ENCODE assay signal across 8 mouse cellular contexts in genomic region chr13:100014906-100015895, GRCm38 (mm10). TPM values are rescaled to one million over a fixed set of nuclear protein-coding genes. Genes with fewer than 3 reads are reported as not detected.
DNase-seq lines count a peak whose midpoint lies in the region; ATAC-seq and TF ChIP-seq lines count a peak whose summit lies in the region.

Mccc2 (minus strand) TSS chr13:100015639.

- peaks cover 7% of the 10 kb centered on the region; the same call in 1 of the 2 replicates for H3K4me1 ChIP-seq in bone marrow macrophage, adult 2 months (ENCODE audit: control insufficient read depth, insufficient read depth, low read length)
- H3K4me1 ChIP-seq in embryonic fibroblast, embryonic 13.5 days (ENCODE audit: control insufficient read depth, insufficient read depth, low read length): no peaks in the 10 kb centered on the region; the same call in 1 of the 2 replicates
- H3K4me1 ChIP-seq in kidney, embryonic 14.5 days (ENCODE audit: control insufficient read depth, insufficient read depth, low read length): peaks cover 6% of the 10 kb centered on the region; the same call in 1 of the 2 replicates
- peaks cover 16% of the 10 kb centered on the region for H3K4me1 ChIP-seq in limb, embryonic 15.5 days

- peaks cover 5% of the 10 kb centered on the region for H3K36me3 ChIP-seq in kidney, embryonic 14.5 days (ENCODE audit: control insufficient read depth, insufficient read depth, low read length)
- H3K36me3 ChIP-seq in limb, embryonic 15.5 days: peaks cover 5% of the 10 kb centered on the region

- no peaks in the 10 kb centered on the region for H3K27me3 ChIP-seq in kidney, embryonic 14.5 days (ENCODE audit: control insufficient read depth, insufficient read depth, low read length)
- H3K27me3 ChIP-seq in limb, embryonic 15.5 days: no peaks in the 10 kb centered on the region

- peak within 1 kb of the TSS; percentile 93 for H3K4me3 ChIP-seq in bone marrow macrophage, adult 2 months (ENCODE audit: insufficient read depth, low read length)
- H3K4me3 ChIP-seq in embryonic fibroblast, embryonic 13.5 days (ENCODE audit: insufficient read depth, low read length): peak within 1 kb of the TSS; percentile 67
- H3K4me3 ChIP-seq in kidney, embryonic 14.5 days (ENCODE audit: low read length): peak within 1 kb of the TSS; percentile 45
- peak within 1 kb of the TSS; percentile 83 for H3K4me3 ChIP-seq in limb, embryonic 15.5 days

- ATAC-seq in kidney, embryonic 14.5 days (ENCODE audit: low FRiP score, low TSS enrichment): peak; percentile 100
- ATAC-seq in limb, embryonic 15.5 days (ENCODE audit: insufficient number of reproducible peaks, low FRiP score, low TSS enrichment, low read depth): peak; percentile 100

- peak; percentile 95 for DNase-seq in A20 (ENCODE audit: low read depth, low spot score)
- DNase-seq in heart, adult 9 months (ENCODE audit: low spot score in 2 of 2): peak; percentile 86 to 87
- DNase-seq in monocyte, adult 2 months (ENCODE audit: low read depth in 1 of 2, low spot score in 2 of 2): peak; percentile 20 to 42
- DNase-seq in spleen, postnatal 36 days (ENCODE audit: low spot score in 2 of 2): peak; percentile 77 to 78

- no peak within 1 kb of the TSS for H3K27ac ChIP-seq in bone marrow macrophage, adult 2 months (ENCODE audit: insufficient read depth, low read depth, low read length)
- H3K27ac ChIP-seq in embryonic fibroblast, embryonic 13.5 days (ENCODE audit: insufficient read depth, low read length): peak within 1 kb of the TSS; percentile 2; the same call in 1 of the 2 replicates
- H3K27ac ChIP-seq in kidney, embryonic 14.5 days (ENCODE audit: low read depth, low read length): 0 out of 2 replicates have a peak within 1 kb of the TSS, but pooled peaks have one; percentile 8
- peak within 1 kb of the TSS; percentile 74 for H3K27ac ChIP-seq in limb, embryonic 15.5 days

- TF ChIP-seq POLR2A in bone marrow macrophage, adult 2 months (IDR thresholded peaks at IDR 0.05; ENCODE audit: borderline replicate concordance, low read depth, low read length): no peak
- TF ChIP-seq POLR2A in embryonic fibroblast, embryonic 13.5 days (IDR thresholded peaks at IDR 0.05; ENCODE audit: low read depth, low read length): peak; percentile 88

- H3K9ac ChIP-seq in kidney, embryonic 14.5 days (ENCODE audit: low read depth, low read length): peak within 1 kb of the TSS; percentile 54
- peak within 1 kb of the TSS; percentile 76 for H3K9ac ChIP-seq in limb, embryonic 15.5 days

- 4% methylated on average over 47 of the region's 47 CpGs for WGBS in kidney, embryonic 14.5 days
- WGBS in limb, embryonic 15.5 days: 4% methylated on average over 42 of the region's 47 CpGs

- no peak for TF ChIP-seq CTCF in bone marrow macrophage, adult 2 months (IDR thresholded peaks at IDR 0.05; ENCODE audit: low read depth, low read length)
- no peak for TF ChIP-seq CTCF in embryonic fibroblast, embryonic 13.5 days (IDR thresholded peaks at IDR 0.05; ENCODE audit: borderline replicate concordance, insufficient read depth, low read length)

- no peaks in the 10 kb centered on the region for H3K9me3 ChIP-seq in kidney, embryonic 14.5 days (ENCODE audit: control insufficient read depth, low read length)
- H3K9me3 ChIP-seq in limb, embryonic 15.5 days: no peaks in the 10 kb centered on the region

- peak within 1 kb of the TSS; percentile 69 for H3K4me2 ChIP-seq in kidney, embryonic 14.5 days (replicated peaks; ENCODE audit: low read depth, low read length)
- H3K4me2 ChIP-seq in limb, embryonic 15.5 days: peak within 1 kb of the TSS; percentile 78

RNA-seq across cellular contexts. Expression of gene Mccc2, which starts in this region (rescaled TPM):
- polyA plus RNA-seq in bone marrow macrophage, adult 2 months (2012; ENCODE audit: insufficient read depth, insufficient read length, missing spikeins): 14.2 and 14.5 TPM in 2 replicates
- polyA plus RNA-seq in embryonic fibroblast, embryonic 13.5 days (2011; ENCODE audit: insufficient read length, low read depth, missing spikeins): 13.4 and 15.8 TPM in 2 replicates
- polyA plus RNA-seq in kidney, embryonic 14.5 days (2014; fragmentation: Nextera tagmentation; extraction: Ambion mirVana): 45.1 and 52.8 TPM in 2 replicates
- polyA plus RNA-seq in limb, embryonic 15.5 days (2015; fragmentation: Nextera tagmentation; extraction: Ambion mirVana): 37.6 and 41.9 TPM in 2 replicates

Comparison
In these comparisons a context has a peak if more than half of its experiments do, and no peak if none do; other contexts are left out.
1. DNase-seq: peak in every context shown above with its lines; median percentile 95 in A20; 86 in heart, adult 9 months; 78 in spleen, postnatal 36 days; 31 in monocyte, adult 2 months.